Mouse (Mus musculus): ENCODE results near the gene Tdrd12. TPM values are rescaled to one million over a fixed set of nuclear protein-coding genes. Genes with fewer than 3 reads are reported as not detected.

Gene Tdrd12
- polyA plus RNA-seq, 1 experiment: not detected

DNA sequence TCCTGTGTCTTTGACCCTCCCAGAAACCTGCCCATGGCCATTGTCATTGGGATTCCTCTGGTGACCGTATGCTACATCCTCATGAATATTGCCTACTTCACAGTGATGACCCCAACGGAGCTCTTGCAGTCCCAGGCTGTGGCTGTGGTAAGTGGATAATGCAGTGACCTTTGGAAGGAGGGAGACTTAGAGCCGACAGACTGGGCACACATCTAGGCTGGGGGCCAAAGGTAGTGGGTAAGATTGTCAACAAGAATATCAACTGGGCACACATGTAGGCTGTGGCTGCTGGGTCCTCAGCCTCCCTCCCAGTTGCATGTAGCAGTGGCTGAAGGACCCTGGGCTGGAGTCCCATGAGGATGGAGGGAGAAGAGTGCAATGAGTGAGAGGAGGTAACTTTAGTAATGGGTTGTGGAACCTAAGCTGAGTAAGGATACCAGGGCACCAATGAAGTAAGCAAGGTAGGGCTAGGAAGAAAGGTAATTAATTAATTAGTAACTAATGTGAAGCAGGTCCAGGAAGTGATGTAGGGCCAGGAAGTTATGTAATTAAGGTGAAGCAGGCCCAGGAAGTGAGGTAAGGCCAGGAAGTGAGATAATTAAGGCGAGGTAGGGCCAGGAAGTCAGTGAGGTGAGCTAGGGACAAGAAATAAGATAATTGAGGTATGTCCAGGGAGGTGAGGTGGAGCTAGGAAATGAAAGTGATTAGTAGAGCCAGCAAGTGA, 81.3 kb downstream of the Tdrd12 start:
- Histone ChIP-seq H3K4me3 (ENCODE audit: insufficient read depth, low read length) (no peak overlapping the region), H3K4me1 (ENCODE audit: control insufficient read depth, insufficient read depth, low read length) (no peaks in the 10 kb centered on the region), H3K27ac (ENCODE audit: insufficient read depth, low read length) (no peak overlapping the region)
- TF ChIP-seq POLR2A (IDR thresholded peaks at IDR 0.05; ENCODE audit: low read depth, low read length): no peak
- TF ChIP-seq CTCF (IDR thresholded peaks at IDR 0.05; ENCODE audit: borderline replicate concordance, insufficient read depth, low read length): no peak

DNA sequence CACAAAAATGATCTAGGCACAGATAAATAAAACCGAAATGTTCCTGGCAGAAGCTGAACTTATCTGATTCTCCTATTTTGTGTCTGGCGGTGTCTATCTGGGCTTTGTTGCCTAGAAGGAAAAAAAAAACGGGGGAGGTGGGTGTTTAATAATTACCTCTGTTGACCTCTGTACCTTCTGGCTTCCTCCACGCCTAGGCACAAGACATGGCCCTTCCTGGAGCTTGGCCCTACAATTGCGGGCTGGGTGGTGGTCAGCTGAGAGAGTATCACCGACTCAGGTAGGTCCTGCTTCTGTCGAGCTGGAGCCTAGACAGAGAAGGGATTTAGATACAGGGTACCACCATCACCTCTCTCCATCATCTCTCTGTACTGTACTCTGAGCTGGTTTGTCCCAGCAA, 88.7 kb downstream of the Tdrd12 start:
- no peaks in the 10 kb centered on the region for H3K4me1 ChIP-seq (ENCODE audit: control insufficient read depth, insufficient read depth, low read length)
- no peak overlapping the region for H3K27ac ChIP-seq (ENCODE audit: insufficient read depth, low read length)
- H3K4me3 ChIP-seq (ENCODE audit: insufficient read depth, low read length): no peak overlapping the region
- no peak for TF ChIP-seq POLR2A (IDR thresholded peaks at IDR 0.05; ENCODE audit: low read depth, low read length)

DNA sequence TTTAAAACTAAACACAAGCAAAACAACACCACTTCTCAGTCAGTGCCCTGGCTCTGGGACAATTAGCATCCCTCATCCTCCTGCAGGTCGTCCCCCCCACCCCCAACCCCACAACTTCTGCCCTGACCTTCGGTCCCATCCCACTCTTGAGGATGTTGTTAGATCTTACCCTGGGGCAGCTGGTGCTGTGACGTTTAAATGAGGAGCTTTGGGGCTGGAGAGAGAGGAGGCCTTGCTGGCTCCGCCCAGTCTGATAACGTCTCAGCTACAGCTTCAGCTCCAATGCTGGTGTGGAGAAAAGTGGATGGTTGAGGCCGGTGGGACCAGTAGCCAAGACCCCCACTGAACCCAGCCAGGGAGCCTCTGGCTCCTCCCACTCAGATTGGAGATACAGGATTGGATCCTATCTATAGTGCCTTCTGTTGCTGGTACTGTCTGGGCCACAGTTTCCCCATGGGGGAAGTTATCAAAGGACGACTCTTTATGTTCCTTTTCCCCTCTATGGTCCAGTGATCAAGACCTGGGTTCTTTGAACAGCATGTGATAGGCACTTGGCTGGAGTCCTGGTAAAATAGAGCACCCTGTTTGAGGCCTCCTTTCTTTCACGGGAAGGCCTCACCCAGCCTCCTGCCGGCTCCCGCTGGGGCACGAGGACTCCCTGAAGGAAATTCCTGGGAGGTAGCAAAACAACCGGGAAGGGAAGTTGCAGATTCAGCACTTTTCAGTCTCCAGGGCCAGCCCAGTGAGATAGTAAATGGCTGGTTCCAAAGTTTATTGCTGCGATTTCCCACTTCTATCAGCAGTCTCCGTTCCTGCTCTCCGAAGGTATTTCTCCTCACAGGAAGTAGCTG, 89.3 kb downstream of the Tdrd12 start, which contains the start of gene Slc7a9:
TSS of gene Slc7a9 (plus strand) at position 801 of the 851 bp plus-strand sequence.
- no peaks in the 10 kb centered on the region for H3K4me1 ChIP-seq (ENCODE audit: control insufficient read depth, insufficient read depth, low read length)
- TF ChIP-seq POLR2A (IDR thresholded peaks at IDR 0.05; ENCODE audit: low read depth, low read length) (no peak), CTCF (IDR thresholded peaks at IDR 0.05; ENCODE audit: borderline replicate concordance, insufficient read depth, low read length) (no peak)
- H3K4me3 ChIP-seq (ENCODE audit: insufficient read depth, low read length): no peak within 1 kb of the TSS
- H3K27ac ChIP-seq (ENCODE audit: insufficient read depth, low read length): no peak within 1 kb of the TSS

DNA sequence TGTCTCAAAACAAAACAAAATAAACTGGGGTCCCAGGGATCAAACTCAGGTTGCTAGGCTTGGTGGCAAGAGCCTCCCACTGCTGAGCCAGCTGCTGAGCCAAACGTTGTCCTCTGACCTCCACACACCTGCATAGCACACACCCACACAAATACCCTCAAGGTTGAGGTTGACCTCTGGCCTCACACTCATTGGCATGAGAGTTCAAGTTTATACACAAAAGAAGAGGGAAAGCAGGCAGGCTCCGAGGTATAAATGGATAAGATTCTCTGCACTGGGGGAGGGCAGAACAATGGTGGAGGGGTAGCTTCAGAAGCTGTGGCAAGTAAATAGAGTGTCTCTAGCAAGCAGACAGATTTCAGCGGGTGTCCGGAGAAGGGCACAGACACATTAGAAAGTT, 90.0 kb downstream of the Tdrd12 start:
- TF ChIP-seq POLR2A (IDR thresholded peaks at IDR 0.05; ENCODE audit: low read depth, low read length) (no peak), CTCF (IDR thresholded peaks at IDR 0.05; ENCODE audit: borderline replicate concordance, insufficient read depth, low read length) (no peak)
- Histone ChIP-seq H3K4me3 (ENCODE audit: insufficient read depth, low read length) (no peak overlapping the region), H3K27ac (ENCODE audit: insufficient read depth, low read length) (no peak overlapping the region), H3K4me1 (ENCODE audit: control insufficient read depth, insufficient read depth, low read length) (no peaks in the 10 kb centered on the region)

DNA sequence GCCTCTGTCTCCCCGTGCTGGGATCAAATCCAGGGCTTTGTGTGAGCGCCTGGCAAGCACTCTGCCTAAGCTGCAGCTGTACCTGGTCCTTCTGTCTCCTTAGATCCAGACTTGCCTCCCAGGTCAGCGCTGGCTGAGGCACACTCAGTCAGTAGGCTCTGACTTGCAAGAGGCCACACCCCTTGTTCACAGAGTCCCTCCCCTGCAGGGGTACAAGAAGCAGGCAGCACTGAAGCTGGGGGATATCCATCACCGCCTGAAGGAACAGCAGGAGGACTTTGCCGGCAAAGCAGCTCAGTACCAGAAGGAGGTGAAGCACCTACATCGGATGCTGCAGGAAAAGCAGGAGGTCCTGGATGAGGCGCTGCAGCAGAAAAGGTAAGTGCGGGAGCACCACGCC, 102.3 kb downstream of the Tdrd12 start:
- H3K27ac ChIP-seq (ENCODE audit: insufficient read depth, low read length): no peak overlapping the region
- TF ChIP-seq POLR2A (IDR thresholded peaks at IDR 0.05; ENCODE audit: low read depth, low read length) (no peak), CTCF (IDR thresholded peaks at IDR 0.05; ENCODE audit: borderline replicate concordance, insufficient read depth, low read length) (no peak)
- H3K4me1 ChIP-seq (ENCODE audit: control insufficient read depth, insufficient read depth, low read length): no peaks in the 10 kb centered on the region
- H3K4me3 ChIP-seq (ENCODE audit: insufficient read depth, low read length): no peak overlapping the region

DNA sequence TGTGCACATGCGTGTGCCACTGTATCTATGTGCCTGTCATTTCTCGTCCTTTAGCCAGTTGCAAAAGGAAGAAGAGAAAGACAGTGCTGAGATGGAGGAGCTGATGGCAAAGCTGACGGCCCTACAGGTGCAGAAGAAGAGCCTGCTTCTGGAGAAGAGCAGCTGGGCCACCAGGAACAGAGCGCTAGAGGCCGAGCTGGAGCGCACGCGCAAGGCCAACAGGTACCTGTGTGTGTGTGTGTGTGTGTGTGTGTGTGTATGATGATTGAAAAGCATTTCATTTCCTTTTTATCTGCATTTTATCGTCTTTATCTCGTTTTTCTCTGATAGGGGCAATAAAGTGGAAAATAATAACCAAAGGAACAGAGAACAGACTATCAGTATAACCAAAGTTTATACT, 109.4 kb downstream of the Tdrd12 start:
- Histone ChIP-seq H3K27ac (ENCODE audit: insufficient read depth, low read length) (no peak overlapping the region), H3K4me1 (ENCODE audit: control insufficient read depth, insufficient read depth, low read length) (no peaks in the 10 kb centered on the region), H3K4me3 (ENCODE audit: insufficient read depth, low read length) (no peak overlapping the region)
- TF ChIP-seq CTCF (IDR thresholded peaks at IDR 0.05; ENCODE audit: borderline replicate concordance, insufficient read depth, low read length) (no peak), POLR2A (IDR thresholded peaks at IDR 0.05; ENCODE audit: low read depth, low read length) (no peak)

DNA sequence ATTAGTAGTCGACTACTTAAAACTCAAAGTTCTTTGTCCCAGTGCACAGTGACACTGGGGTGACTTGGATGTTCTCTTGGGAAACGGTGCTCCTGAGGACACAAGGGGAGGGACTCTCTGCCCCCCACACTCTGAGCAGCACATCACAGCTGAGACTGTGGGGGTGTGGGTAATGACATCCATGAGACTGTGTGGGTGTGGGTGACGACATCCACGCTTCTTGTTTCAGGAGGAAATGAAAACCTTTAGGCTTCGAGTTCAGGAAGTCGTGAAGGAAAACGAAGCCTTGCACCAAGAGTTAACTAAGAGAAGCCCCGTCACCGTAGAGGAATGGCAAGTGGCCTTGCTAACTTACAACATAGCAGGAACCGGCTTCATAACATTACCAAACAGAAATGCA, 114.5 kb downstream of the Tdrd12 start:
- H3K27ac ChIP-seq (ENCODE audit: insufficient read depth, low read length): no peak overlapping the region
- no peaks in the 10 kb centered on the region for H3K4me1 ChIP-seq (ENCODE audit: control insufficient read depth, insufficient read depth, low read length)
- no peak for TF ChIP-seq CTCF (IDR thresholded peaks at IDR 0.05; ENCODE audit: borderline replicate concordance, insufficient read depth, low read length)
- TF ChIP-seq POLR2A (IDR thresholded peaks at IDR 0.05; ENCODE audit: low read depth, low read length): no peak
- no peak overlapping the region for H3K4me3 ChIP-seq (ENCODE audit: insufficient read depth, low read length)

Other genes with a start within 250 kb of the Tdrd12 start
- gene Gpatch1, start 219.3 kb downstream of the Tdrd12 start, polyA plus RNA-seq (2011; ENCODE audit: insufficient read length, low read depth, missing spikeins): 7.6 and 9.8 TPM in 2 replicates
- 0.32 and 0.39 TPM in 2 replicates for gene Rhpn2, start 203.6 kb downstream of the Tdrd12 start, polyA plus RNA-seq (2011; ENCODE audit: insufficient read length, low read depth, missing spikeins)
- gene Faap24, start 140.9 kb downstream of the Tdrd12 start, polyA plus RNA-seq (2011; ENCODE audit: insufficient read length, low read depth, missing spikeins): 6.8 and 6.9 TPM in 2 replicates
- gene Cep89, start 140.7 kb downstream of the Tdrd12 start, polyA plus RNA-seq (2011; ENCODE audit: insufficient read length, low read depth, missing spikeins): 19.4 and 22.9 TPM in 2 replicates
- gene Slc7a9, start 88.9 kb downstream of the Tdrd12 start, polyA plus RNA-seq (2011; ENCODE audit: insufficient read length, low read depth, missing spikeins): not detected in 2 replicates
- gene Nudt19, start 18.6 kb upstream of the Tdrd12 start, polyA plus RNA-seq (2011; ENCODE audit: insufficient read length, low read depth, missing spikeins): 35.6 and 53.6 TPM in 2 replicates
- gene Rgs9bp, start 47.8 kb upstream of the Tdrd12 start, polyA plus RNA-seq (2011; ENCODE audit: insufficient read length, low read depth, missing spikeins): 0.20 and 0.33 TPM in 2 replicates
- 51.0 and 65.3 TPM in 2 replicates for gene Ankrd27, start 48.5 kb upstream of the Tdrd12 start, polyA plus RNA-seq (2011; ENCODE audit: insufficient read length, low read depth, missing spikeins)
- gene Pdcd5, start 109.8 kb upstream of the Tdrd12 start, polyA plus RNA-seq (2011; ENCODE audit: insufficient read length, low read depth, missing spikeins): 109 and 118 TPM in 2 replicates
- 60.8 and 68.5 TPM in 2 replicates for gene Dpy19l3, start 216.7 kb upstream of the Tdrd12 start, polyA plus RNA-seq (2011; ENCODE audit: insufficient read length, low read depth, missing spikeins)